Mouse (Mus musculus): Measurements from ENCODE around the gene Capn5. TPM values are rescaled to one million over a fixed set of nuclear protein-coding genes. Genes with fewer than 3 reads are reported as not detected.

Gene Capn5
- polyA plus RNA-seq, 1 experiment from 2014 or later, result 13.0 TPM

DNA sequence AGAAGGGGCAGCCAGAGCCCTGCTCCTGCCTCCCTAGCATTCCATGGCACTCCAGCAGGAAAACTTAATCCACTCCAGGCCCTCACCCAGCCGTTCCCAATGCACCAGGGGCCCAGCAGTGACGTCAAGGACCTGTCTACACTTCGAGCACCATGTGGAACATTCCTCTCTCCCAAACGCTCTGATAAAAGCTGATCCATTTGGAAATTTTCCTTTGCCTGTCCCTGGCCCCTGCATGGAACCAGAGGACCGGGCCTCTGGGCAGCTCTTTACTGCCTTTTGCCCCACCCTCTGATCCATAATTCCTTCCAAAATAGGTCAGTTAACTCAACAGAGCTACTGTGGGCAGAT is 74.2 kb downstream of the Capn5 start:
- ATAC-seq (replicated peaks; ENCODE audit: low FRiP score, low read depth), result no peak
- no peak for DNase-seq (ENCODE audit: low spot score)
- Histone ChIP-seq H3K27me3 (ENCODE audit: insufficient read depth, low read length) (no peaks in the 10 kb centered on the region), H3K4me1 (replicated peaks; ENCODE audit: insufficient read depth, low read length) (peaks cover 10% of the 10 kb centered on the region), H3K9ac (ENCODE audit: low read depth, low read length) (no peak overlapping the region), H3K27ac (peak overlapping the region; percentile 90), H3K36me3 (ENCODE audit: insufficient read depth, low read length) (no peaks in the 10 kb centered on the region), H3K4me2 (ENCODE audit: low read length) (no peak overlapping the region), H3K9me3 (replicated peaks; ENCODE audit: low read length) (no peaks in the 10 kb centered on the region), H3K4me3 (replicated peaks; ENCODE audit: low read depth, low read length) (no peak overlapping the region)
- no peak for TF ChIP-seq CTCF (IDR thresholded peaks at IDR 0.05; ENCODE audit: low read depth)
- 66% methylated on average over 5 of the region's 5 CpGs for WGBS

DNA sequence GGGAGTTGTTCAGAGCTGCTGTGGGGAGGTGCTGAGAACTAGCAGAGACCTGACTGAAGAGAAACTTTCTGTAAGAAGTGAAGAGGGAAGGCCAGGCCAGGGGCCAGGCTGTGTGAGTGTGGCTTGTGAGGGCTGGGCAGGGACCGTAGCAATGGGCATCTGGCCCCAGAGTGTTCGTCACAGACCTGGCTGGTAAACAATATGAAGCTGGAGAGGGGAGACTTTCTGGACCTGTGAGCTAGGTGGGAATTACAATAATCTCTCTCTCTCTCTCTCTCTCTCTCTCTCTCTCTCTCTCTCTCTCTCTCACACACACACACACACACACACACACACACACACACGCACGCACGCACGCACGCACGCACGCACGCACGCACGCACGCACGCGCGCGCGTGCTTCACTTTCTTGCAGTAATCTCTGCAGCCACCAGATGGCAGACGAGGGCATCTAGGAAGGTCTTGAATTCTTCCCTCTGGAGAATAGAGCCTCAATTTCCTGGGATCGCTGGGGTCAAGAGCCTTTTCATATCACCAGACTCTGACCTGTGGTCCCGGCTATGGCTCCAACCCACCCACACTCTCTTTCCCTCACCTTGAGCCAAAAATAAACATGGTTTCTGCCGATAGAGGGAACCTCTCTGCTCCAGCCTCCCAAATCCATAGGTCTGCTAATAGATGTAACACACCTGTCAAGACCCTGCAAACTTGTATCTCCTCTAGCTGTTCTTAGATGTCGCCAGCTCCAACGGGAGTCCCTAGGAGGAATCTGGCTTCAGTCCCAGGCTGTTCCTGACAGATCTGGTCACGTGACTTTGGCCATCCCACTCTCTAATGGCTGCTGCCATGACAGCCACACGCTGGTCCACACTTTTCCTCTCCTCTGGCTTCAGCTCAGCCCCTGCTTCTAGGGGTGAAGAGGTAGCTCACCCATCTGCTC is 74.8 kb downstream of the Capn5 start:
- H3K9ac ChIP-seq (ENCODE audit: low read depth, low read length), result no peak overlapping the region
- H3K36me3 ChIP-seq (ENCODE audit: insufficient read depth, low read length), result no peaks in the 10 kb centered on the region
- H3K4me3 ChIP-seq (replicated peaks; ENCODE audit: low read depth, low read length), result 0 out of 2 replicates have a peak overlapping the region, but pooled peaks have one; percentile 4
- H3K27me3 ChIP-seq (ENCODE audit: insufficient read depth, low read length), result no peaks in the 10 kb centered on the region
- H3K27ac ChIP-seq, result peak overlapping the region; percentile 90
- ATAC-seq (replicated peaks; ENCODE audit: low FRiP score, low read depth) (peak; percentile 49; the same call in 1 of the 2 replicates), DNase-seq (ENCODE audit: low spot score) (peak; percentile 77)
- no peaks in the 10 kb centered on the region for H3K9me3 ChIP-seq (replicated peaks; ENCODE audit: low read length)
- H3K4me1 ChIP-seq (replicated peaks; ENCODE audit: insufficient read depth, low read length), result peaks cover 10% of the 10 kb centered on the region
- peak; percentile 85 for TF ChIP-seq CTCF (IDR thresholded peaks at IDR 0.05; ENCODE audit: low read depth)
- WGBS, result 16% methylated on average over 18 of the region's 26 CpGs
- peak overlapping the region; percentile 45 for H3K4me2 ChIP-seq (ENCODE audit: low read length)

DNA sequence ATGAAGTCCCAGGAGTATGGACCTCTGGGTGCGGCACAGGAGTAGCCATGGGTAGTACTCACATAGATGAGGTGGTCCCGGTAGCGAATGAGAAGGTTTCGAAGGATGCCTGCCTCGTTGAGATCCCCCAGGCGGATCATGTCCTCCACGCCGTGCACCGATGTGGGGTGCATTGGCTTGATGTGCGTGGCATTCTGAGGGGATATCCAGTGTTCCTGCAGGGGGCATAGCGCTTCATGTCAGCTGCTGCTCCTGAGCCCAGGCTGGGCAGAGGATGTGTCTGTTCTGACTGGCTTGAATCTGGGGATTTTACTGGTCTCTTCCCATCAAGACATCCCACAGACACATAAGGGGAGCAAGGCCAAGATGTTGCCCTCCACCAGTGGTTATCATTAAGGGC is 75.6 kb downstream of the Capn5 start:
- ATAC-seq (replicated peaks; ENCODE audit: low FRiP score, low read depth) (no peak), DNase-seq (ENCODE audit: low spot score) (no peak)
- Histone ChIP-seq H3K9ac (ENCODE audit: low read depth, low read length) (no peak overlapping the region), H3K9me3 (replicated peaks; ENCODE audit: low read length) (no peaks in the 10 kb centered on the region), H3K27ac (no peak overlapping the region; the same call in 1 of the 2 replicates), H3K4me2 (ENCODE audit: low read length) (0 out of 2 replicates have a peak overlapping the region, but pooled peaks have one; percentile 45), H3K4me3 (replicated peaks; ENCODE audit: low read depth, low read length) (no peak overlapping the region), H3K27me3 (ENCODE audit: insufficient read depth, low read length) (no peaks in the 10 kb centered on the region), H3K36me3 (ENCODE audit: insufficient read depth, low read length) (no peaks in the 10 kb centered on the region), H3K4me1 (replicated peaks; ENCODE audit: insufficient read depth, low read length) (peaks cover 10% of the 10 kb centered on the region)
- 0 out of 2 replicates have a peak, but pooled peaks have one; percentile 15 for TF ChIP-seq CTCF (IDR thresholded peaks at IDR 0.05; ENCODE audit: low read depth)
- WGBS, result 96% methylated on average over 11 of the region's 11 CpGs

DNA sequence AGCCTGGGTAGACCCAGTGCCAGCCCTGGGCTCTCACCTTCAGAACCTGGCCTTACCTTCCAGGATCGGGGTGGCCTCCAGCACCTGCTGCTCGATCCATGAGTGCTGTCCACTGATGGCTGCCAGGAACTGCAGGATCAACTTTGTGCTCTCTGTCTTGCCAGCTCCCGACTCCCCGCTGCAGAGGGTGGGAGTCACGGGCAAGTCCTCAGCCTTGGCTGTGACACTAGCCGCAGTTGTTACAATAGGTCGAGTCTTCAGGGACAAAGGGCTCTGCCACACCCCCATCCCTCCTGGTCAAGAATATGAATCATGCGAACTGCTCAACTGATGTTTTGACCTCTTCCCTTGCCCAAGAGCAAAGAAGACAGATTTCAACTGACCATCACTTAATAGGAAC is 80.5 kb downstream of the Capn5 start:
- ATAC-seq (replicated peaks; ENCODE audit: low FRiP score, low read depth) (no peak), DNase-seq (ENCODE audit: low spot score) (no peak)
- no peak for TF ChIP-seq CTCF (IDR thresholded peaks at IDR 0.05; ENCODE audit: low read depth)
- Histone ChIP-seq H3K4me2 (ENCODE audit: low read length) (no peak overlapping the region), H3K9me3 (replicated peaks; ENCODE audit: low read length) (no peaks in the 10 kb centered on the region), H3K9ac (ENCODE audit: low read depth, low read length) (no peak overlapping the region), H3K36me3 (ENCODE audit: insufficient read depth, low read length) (peaks cover 8% of the 10 kb centered on the region; the same call in 1 of the 2 replicates), H3K4me1 (replicated peaks; ENCODE audit: insufficient read depth, low read length) (no peaks in the 10 kb centered on the region), H3K4me3 (replicated peaks; ENCODE audit: low read depth, low read length) (no peak overlapping the region), H3K27me3 (ENCODE audit: insufficient read depth, low read length) (no peaks in the 10 kb centered on the region), H3K27ac (no peak overlapping the region)
- WGBS, result 92% methylated on average over 8 of the region's 8 CpGs

DNA sequence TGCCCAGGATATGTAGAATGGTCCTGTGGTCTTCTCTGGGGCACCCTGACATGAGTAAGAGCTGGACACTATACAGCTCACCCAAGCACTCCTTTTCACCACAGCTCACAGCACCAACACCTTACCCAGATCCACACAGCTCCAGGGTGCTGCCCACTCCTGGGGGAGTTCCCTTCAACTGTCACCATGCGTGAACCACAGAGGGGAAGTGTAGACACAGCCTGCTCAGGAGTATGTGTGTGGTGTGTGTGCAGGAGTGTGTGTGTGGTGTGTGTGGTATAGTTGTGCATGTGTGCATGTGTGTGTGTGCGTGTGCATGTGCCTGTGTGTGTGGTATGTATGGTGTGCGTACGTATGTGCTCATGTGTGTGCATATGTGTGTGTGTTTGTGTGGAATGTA is 82.2 kb downstream of the Capn5 start:
- DNase-seq (ENCODE audit: low spot score), result no peak
- no peak for ATAC-seq (replicated peaks; ENCODE audit: low FRiP score, low read depth)
- H3K4me3 ChIP-seq (replicated peaks; ENCODE audit: low read depth, low read length), result no peak overlapping the region
- H3K36me3 ChIP-seq (ENCODE audit: insufficient read depth, low read length), result peaks cover 8% of the 10 kb centered on the region; the same call in 1 of the 2 replicates
- no peak overlapping the region for H3K9ac ChIP-seq (ENCODE audit: low read depth, low read length)
- H3K9me3 ChIP-seq (replicated peaks; ENCODE audit: low read length), result no peaks in the 10 kb centered on the region
- no peak overlapping the region for H3K4me2 ChIP-seq (ENCODE audit: low read length)
- no peaks in the 10 kb centered on the region for H3K4me1 ChIP-seq (replicated peaks; ENCODE audit: insufficient read depth, low read length)
- TF ChIP-seq CTCF (IDR thresholded peaks at IDR 0.05; ENCODE audit: low read depth), result no peak
- no peak overlapping the region for H3K27ac ChIP-seq
- WGBS, result 91% methylated on average over 4 of the region's 4 CpGs
- no peaks in the 10 kb centered on the region for H3K27me3 ChIP-seq (ENCODE audit: insufficient read depth, low read length)

DNA sequence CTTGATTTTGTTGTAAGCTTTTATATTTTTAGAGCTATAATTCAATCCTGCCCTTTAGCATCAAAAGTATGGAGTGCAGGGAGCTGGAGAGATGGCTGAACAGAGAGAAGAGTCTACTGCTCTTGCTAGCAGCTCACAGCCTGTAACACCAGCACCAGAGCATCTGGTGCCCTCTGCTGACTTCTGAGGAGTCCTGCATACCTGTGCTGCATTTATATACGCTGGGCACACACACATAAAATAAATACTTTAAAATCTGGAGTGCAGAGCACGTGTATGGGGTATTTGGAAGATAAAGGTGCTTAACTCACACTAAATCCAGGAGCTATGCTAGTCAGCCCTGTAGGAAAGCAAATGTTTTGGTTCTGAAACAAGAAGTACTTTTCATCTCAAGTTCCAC is 91.7 kb downstream of the Capn5 start:
- Histone ChIP-seq H3K27ac (no peak overlapping the region), H3K4me3 (replicated peaks; ENCODE audit: low read depth, low read length) (no peak overlapping the region), H3K4me2 (ENCODE audit: low read length) (no peak overlapping the region), H3K4me1 (replicated peaks; ENCODE audit: insufficient read depth, low read length) (peaks cover 3% of the 10 kb centered on the region; the same call in 1 of the 2 replicates), H3K27me3 (ENCODE audit: insufficient read depth, low read length) (no peaks in the 10 kb centered on the region), H3K9me3 (replicated peaks; ENCODE audit: low read length) (no peaks in the 10 kb centered on the region), H3K36me3 (ENCODE audit: insufficient read depth, low read length) (no peaks in the 10 kb centered on the region), H3K9ac (ENCODE audit: low read depth, low read length) (no peak overlapping the region)
- ATAC-seq (replicated peaks; ENCODE audit: low FRiP score, low read depth), result no peak
- TF ChIP-seq CTCF (IDR thresholded peaks at IDR 0.05; ENCODE audit: low read depth), result peak; percentile 69
- peak; percentile 50 for DNase-seq (ENCODE audit: low spot score)
- WGBS, result 48% methylated on average over 2 of the region's 2 CpGs

Measured in kidney, postnatal 0 days (tissue).